18 mouse cellular contexts compared by ENCODE assay signal in genomic region chr16:94249666-94250065, GRCm38 (mm10).
A peak's percentile ranks its signal among the peaks of the same experiment; 100 is the strongest.
DNase-seq lines count a peak whose midpoint lies in the region; ATAC-seq and TF ChIP-seq lines count a peak whose summit lies in the region.
"Had no signal": no experiment of that assay in that cellular context is flagged by ENCODE, and none has a peak within 500 bp of the region (broad histone marks: within the 10 kb centered on the region; RNA-seq: fewer than 3 reads in every experiment).

No protein-coding gene starts in this region.

- no peak for TF ChIP-seq POLR2A in limb, embryonic 14.5 days (IDR thresholded peaks at IDR 0.05; ENCODE audit: borderline replicate concordance, extremely low read depth, insufficient read depth, insufficient read length)

- H3K9me3 ChIP-seq in liver, postnatal 0 days (ENCODE audit: low read length) = no peaks in the 10 kb centered on the region
- no peaks in the 10 kb centered on the region for H3K9me3 ChIP-seq in embryonic facial prominence, embryonic 10.5 days
- no peaks in the 10 kb centered on the region for H3K9me3 ChIP-seq in embryonic facial prominence, embryonic 15.5 days (replicated peaks)
- H3K9me3 ChIP-seq in limb, embryonic 14.5 days (ENCODE audit: control insufficient read depth, low read length) = no peaks in the 10 kb centered on the region
- H3K9me3 ChIP-seq: heart, embryonic 10.5 days; hindbrain, embryonic 13.5 days; liver, embryonic 15.5 days had no signal

- no peak for TF ChIP-seq CTCF in liver, postnatal 0 days (IDR thresholded peaks at IDR 0.05; ENCODE audit: low read depth)

- H3K4me2 ChIP-seq in liver, postnatal 0 days (ENCODE audit: low read depth, low read length) = 0 out of 2 replicates have a peak overlapping the region, but pooled peaks have one; percentile 29
- peak overlapping the region; percentile 17; the same call in 1 of the 2 replicates for H3K4me2 ChIP-seq in embryonic facial prominence, embryonic 15.5 days (replicated peaks)
- peak overlapping the region; percentile 27; the same call in 1 of the 2 replicates for H3K4me2 ChIP-seq in limb, embryonic 14.5 days (replicated peaks; ENCODE audit: low read depth, low read length, severe bottlenecking)
- H3K4me2 ChIP-seq: hindbrain, embryonic 13.5 days; liver, embryonic 15.5 days had no signal

- no peaks in the 10 kb centered on the region for H3K27me3 ChIP-seq in liver, postnatal 0 days (ENCODE audit: insufficient read depth, low read length)
- peaks cover 32% of the 10 kb centered on the region for H3K27me3 ChIP-seq in embryonic facial prominence, embryonic 10.5 days (replicated peaks; ENCODE audit: low read depth, poor library complexity, severe bottlenecking)
- no peaks in the 10 kb centered on the region for H3K27me3 ChIP-seq in embryonic facial prominence, embryonic 15.5 days
- H3K27me3 ChIP-seq in limb, embryonic 14.5 days (ENCODE audit: control insufficient read depth, insufficient read depth, low read length) = peaks cover 7% of the 10 kb centered on the region
- H3K27me3 ChIP-seq: liver, embryonic 15.5 days had no signal

- peaks cover 5% of the 10 kb centered on the region; the same call in 1 of the 2 replicates for H3K4me1 ChIP-seq in liver, postnatal 0 days (ENCODE audit: insufficient read depth)
- H3K4me1 ChIP-seq in embryonic facial prominence, embryonic 10.5 days = peaks cover 52% of the 10 kb centered on the region
- peaks cover 25% of the 10 kb centered on the region for H3K4me1 ChIP-seq in embryonic facial prominence, embryonic 15.5 days
- peaks cover 37% of the 10 kb centered on the region for H3K4me1 ChIP-seq in limb, embryonic 14.5 days (ENCODE audit: control insufficient read depth, insufficient read depth, low read length)
- H3K4me1 ChIP-seq: liver, embryonic 15.5 days had no signal

- no peaks in the 10 kb centered on the region for H3K36me3 ChIP-seq in liver, postnatal 0 days (replicated peaks; ENCODE audit: insufficient read depth, low read length)
- no peaks in the 10 kb centered on the region for H3K36me3 ChIP-seq in embryonic facial prominence, embryonic 10.5 days (replicated peaks)
- no peaks in the 10 kb centered on the region for H3K36me3 ChIP-seq in embryonic facial prominence, embryonic 15.5 days
- H3K36me3 ChIP-seq in limb, embryonic 14.5 days (ENCODE audit: control insufficient read depth, insufficient read depth, low read length) = no peaks in the 10 kb centered on the region
- H3K36me3 ChIP-seq: heart, embryonic 10.5 days; hindbrain, embryonic 13.5 days; liver, embryonic 15.5 days had no signal

- no peak overlapping the region for H3K27ac ChIP-seq in liver, postnatal 0 days (ENCODE audit: low read depth)
- H3K27ac ChIP-seq in embryonic facial prominence, embryonic 10.5 days (replicated peaks) = peak overlapping the region; percentile 73
- H3K27ac ChIP-seq in embryonic facial prominence, embryonic 15.5 days (replicated peaks) = no peak overlapping the region
- no peak overlapping the region for H3K27ac ChIP-seq in limb, embryonic 14.5 days (replicated peaks; ENCODE audit: low read depth, low read length)
- H3K27ac ChIP-seq: heart, embryonic 10.5 days; hindbrain, embryonic 13.5 days; liver, embryonic 15.5 days had no signal

- TF ChIP-seq EP300 in liver, postnatal 0 days (IDR thresholded peaks at IDR 0.05; ENCODE audit: low read depth) = no peak

- H3K9ac ChIP-seq in liver, postnatal 0 days (replicated peaks) = no peak overlapping the region
- H3K9ac ChIP-seq in embryonic facial prominence, embryonic 15.5 days = no peak overlapping the region
- H3K9ac ChIP-seq in limb, embryonic 14.5 days (ENCODE audit: low read depth, low read length, severe bottlenecking) = no peak overlapping the region
- H3K9ac ChIP-seq: hindbrain, embryonic 13.5 days; liver, embryonic 15.5 days had no signal

- DNase-seq in liver, postnatal 0 days = no peak
- no peak for DNase-seq in liver
- DNase-seq in embryonic facial prominence, embryonic 10.5 days (ENCODE audit: low spot score) = no peak
- DNase-seq in limb, embryonic 14.5 days (ENCODE audit: low spot score) = no peak
- no peak for DNase-seq in embryo, embryonic 10.5 days (ENCODE audit: low spot score)
- DNase-seq in embryo, embryonic 11 days = no peak
- DNase-seq in right cerebral cortex, adult 18-20 months = no peak
- DNase-seq: adrenal gland, postnatal 25 days; cerebellum, adult 9-11 months; gastrocnemius, postnatal 14 days; heart, postnatal 10 days; kidney, adult 8-10 months; spleen, adult 18-20 months; thymus, postnatal 25 days had no signal

- WGBS in liver, postnatal 0 days (ENCODE audit: insufficient replicate concordance) = 88% methylated on average over 10 of the region's 10 CpGs
- 87% methylated on average over 10 of the region's 10 CpGs for WGBS in embryonic facial prominence, embryonic 10.5 days
- WGBS in embryonic facial prominence, embryonic 15.5 days = 75% methylated on average over 10 of the region's 10 CpGs
- 69% methylated on average over 10 of the region's 10 CpGs for WGBS in limb, embryonic 14.5 days

- no peak overlapping the region for H3K4me3 ChIP-seq in liver, postnatal 0 days (ENCODE audit: low read depth, low read length)
- H3K4me3 ChIP-seq in embryonic facial prominence, embryonic 10.5 days = no peak overlapping the region
- no peak overlapping the region for H3K4me3 ChIP-seq in embryonic facial prominence, embryonic 15.5 days (replicated peaks)
- no peak overlapping the region for H3K4me3 ChIP-seq in limb, embryonic 14.5 days (replicated peaks; ENCODE audit: low read length)
- H3K4me3 ChIP-seq: heart, embryonic 10.5 days; hindbrain, embryonic 13.5 days; liver, embryonic 15.5 days had no signal

- no peak for ATAC-seq in liver, postnatal 0 days
- ATAC-seq in embryonic facial prominence, embryonic 15.5 days (ENCODE audit: insufficient number of reproducible peaks, low FRiP score, low TSS enrichment, low read depth) = no peak
- no peak for ATAC-seq in limb, embryonic 14.5 days (ENCODE audit: low FRiP score, low read depth)
